Comparison of ENCODE assay signal across 8 mouse cellular contexts in genomic region chr3:132683447-132684230, GRCm38 (mm10). TPM values are rescaled to one million over a fixed set of nuclear protein-coding genes. Genes with fewer than 3 reads are reported as not detected.
DNase-seq lines count a peak whose midpoint lies in the region; ATAC-seq lines count a peak whose summit lies in the region.

Tbck (plus strand) TSS chr3:132684144.

- H3K27me3 ChIP-seq in hindbrain, embryonic 16.5 days (replicated peaks; ENCODE audit: control insufficient read depth, insufficient read depth, low read length) = no peaks in the 10 kb centered on the region

- H3K79me2 ChIP-seq in macrophage (ENCODE audit: inconsistent target) = peaks cover 79% of the 10 kb centered on the region

- peak within 1 kb of the TSS; percentile 93 for H3K9ac ChIP-seq in hindbrain, embryonic 16.5 days (ENCODE audit: low read depth, low read length)

- peaks cover 19% of the 10 kb centered on the region for H3K4me1 ChIP-seq in hindbrain, embryonic 16.5 days (ENCODE audit: control insufficient read depth, insufficient read depth, low read depth, low read length)

- peak within 1 kb of the TSS; percentile 93 for H3K27ac ChIP-seq in hindbrain, embryonic 16.5 days (ENCODE audit: low read depth, low read length)
- peak within 1 kb of the TSS; percentile 99 for H3K27ac ChIP-seq in macrophage

- ATAC-seq in hindbrain, embryonic 16.5 days = peak; percentile 98

- DNase-seq in WW6 (ENCODE audit: low read depth, low spot score) = peak; percentile 79
- peak; percentile 78 to 90 for DNase-seq in cerebellum, postnatal 4 days (ENCODE audit: low spot score in 2 of 2)
- DNase-seq in gastrocnemius, adult 18-20 months (ENCODE audit: low spot score) = peak; percentile 92
- peak; percentile 93 to 94 for DNase-seq in left cerebral cortex, adult 18-20 months (ENCODE audit: low spot score in 2 of 2)
- DNase-seq in right cerebral cortex, adult 18-20 months = peak; percentile 92
- DNase-seq in urinary bladder, postnatal 10 days (ENCODE audit: low spot score) = peak; percentile 84

- H3K4me3 ChIP-seq in hindbrain, embryonic 16.5 days (ENCODE audit: low read length) = peak within 1 kb of the TSS; percentile 80
- H3K4me3 ChIP-seq in macrophage (ENCODE audit: inconsistent target) = peak within 1 kb of the TSS; percentile 97

- H3K4me2 ChIP-seq in hindbrain, embryonic 16.5 days (ENCODE audit: low read length) = peak within 1 kb of the TSS; percentile 83

- no peaks in the 10 kb centered on the region for H3K36me3 ChIP-seq in hindbrain, embryonic 16.5 days (ENCODE audit: control insufficient read depth, insufficient read depth, low read length)
- peaks cover 15% of the 10 kb centered on the region for H3K36me3 ChIP-seq in macrophage (ENCODE audit: inconsistent target)

- under 1% methylated on average over 42 of the region's 42 CpGs for WGBS in hindbrain, embryonic 16.5 days
- under 1% methylated on average over 42 of the region's 42 CpGs for WGBS in macrophage (ENCODE audit: missing documents)

- H3K9me3 ChIP-seq in hindbrain, embryonic 16.5 days (ENCODE audit: control insufficient read depth, low read length) = no peaks in the 10 kb centered on the region

RNA-seq across cellular contexts. Expression of gene Tbck, which starts in this region (rescaled TPM):
- total RNA-seq in gastrocnemius, adult 18-20 months (2021) = 1 to 10 TPM; 8.6 to 8.8 TPM
- polyA plus RNA-seq in hindbrain, embryonic 16.5 days (2015; fragmentation: Nextera tagmentation; extraction: Ambion mirVana) = 30.0 and 30.5 TPM in 2 replicates
- 10 to 100 TPM; 32.6 to 34.1 TPM for total RNA-seq in left cerebral cortex, adult 18-20 months (2021)
- 10 to 100 TPM; 20.2 to 92.5 (median 67.3) TPM for total RNA-seq in macrophage (2018; cell fraction: chromatin; rRNA removed)
- 10 to 100 TPM; 19.5 to 31.3 (median 26.9) TPM for total RNA-seq in macrophage (2018; cell fraction: cytosol; rRNA removed)
- total RNA-seq in macrophage (2018; cell fraction: nucleus; rRNA removed) = 10 to 100 TPM; 19.5 to 66.1 (median 39.0) TPM
- 10.9 to 13.4 TPM (median 11.1 TPM) in 3 replicates for polyA plus RNA-seq in macrophage (2018)

Comparison
In these comparisons a context has a peak if more than half of its experiments do, and no peak if none do; other contexts are left out.
1. Peak in every context shown above with its lines: DNase-seq, ATAC-seq, H3K4me3 ChIP-seq and H3K27ac ChIP-seq.